Mouse (Mus musculus) cerebellum, adult 2 months (tissue): ENCODE results near the gene Npy1r.

ENCODE experiments used
- CTCF ChIP-seq: fragments of 200-500 bp; IDR thresholded peaks from 2 replicates; pipeline ENCODE4 v1.5.1; 2011; ENCODE audit warnings: low read depth, mild to moderate bottlenecking, control low read depth, low read length, moderate library complexity, borderline replicate concordance; ENCODE audit not compliant: insufficient read depth
- POLR2A ChIP-seq: fragments of 200-500 bp; IDR thresholded peaks from 2 replicates; pipeline ENCODE4 v1.6.1; 2011; ENCODE audit warnings: low read length, control low read depth, borderline replicate concordance; ENCODE audit not compliant: insufficient read depth

- TF ChIP-seq POLR2A, result no peak
- TF ChIP-seq CTCF, result no peak
These were observed 59.2 kb downstream of the Npy1r start for GRCm38 (mm10) chr8:66756161-66756560.
